Mouse (Mus musculus) small intestine, adult 2 months (tissue): Measurements from ENCODE around the gene Hcn4.

ENCODE experiments used
- CTCF ChIP-seq: fragments of 200-500 bp; IDR thresholded peaks from 2 replicates; pipeline ENCODE4 v1.5.1; 2012; ENCODE audit warnings: low read depth, mild to moderate bottlenecking, control low read depth, inconsistent platforms, low read length, moderate library complexity, mixed read lengths; ENCODE audit not compliant: insufficient replicate concordance, insufficient read length; ENCODE audit errors: extremely low read depth
- POLR2A ChIP-seq: fragments of 200-500 bp; IDR thresholded peaks from 2 replicates; pipeline ENCODE4 v1.6.1; 2012; ENCODE audit warnings: low read depth, mild to moderate bottlenecking, control low read depth, inconsistent platforms, low read length, moderate library complexity

DNA sequence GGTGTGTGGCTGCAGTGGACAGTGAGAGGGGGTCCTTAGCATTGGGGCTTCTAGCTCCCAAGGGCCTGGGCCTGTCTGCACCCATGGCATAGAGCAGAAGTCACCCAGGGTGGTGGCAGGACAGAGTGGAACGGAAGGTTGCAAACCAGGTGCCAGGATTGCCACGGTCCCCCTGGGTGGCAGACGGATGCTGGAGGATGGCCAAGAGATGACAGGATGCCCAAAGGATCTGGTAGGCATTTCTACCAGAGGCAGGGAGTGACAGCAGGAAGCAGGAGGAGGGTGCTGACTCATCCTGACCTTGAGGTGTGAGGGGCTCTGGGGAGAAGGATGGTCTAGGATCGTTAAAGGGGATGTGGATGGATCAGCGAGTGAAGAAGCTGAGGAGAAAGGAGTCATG is 15.3 kb downstream of the Hcn4 start:
- no peak for TF ChIP-seq CTCF
- no peak for TF ChIP-seq POLR2A
